Mouse (Mus musculus): ENCODE measurements around the gene Gm45234. TPM values are rescaled to one million over a fixed set of nuclear protein-coding genes. Genes with fewer than 3 reads are reported as not detected.

Gm45234 gene
- 1 to 10 TPM in 1 of 2 experiments, not detected in 1; 6.9 TPM for total RNA-seq (2023)

DNA sequence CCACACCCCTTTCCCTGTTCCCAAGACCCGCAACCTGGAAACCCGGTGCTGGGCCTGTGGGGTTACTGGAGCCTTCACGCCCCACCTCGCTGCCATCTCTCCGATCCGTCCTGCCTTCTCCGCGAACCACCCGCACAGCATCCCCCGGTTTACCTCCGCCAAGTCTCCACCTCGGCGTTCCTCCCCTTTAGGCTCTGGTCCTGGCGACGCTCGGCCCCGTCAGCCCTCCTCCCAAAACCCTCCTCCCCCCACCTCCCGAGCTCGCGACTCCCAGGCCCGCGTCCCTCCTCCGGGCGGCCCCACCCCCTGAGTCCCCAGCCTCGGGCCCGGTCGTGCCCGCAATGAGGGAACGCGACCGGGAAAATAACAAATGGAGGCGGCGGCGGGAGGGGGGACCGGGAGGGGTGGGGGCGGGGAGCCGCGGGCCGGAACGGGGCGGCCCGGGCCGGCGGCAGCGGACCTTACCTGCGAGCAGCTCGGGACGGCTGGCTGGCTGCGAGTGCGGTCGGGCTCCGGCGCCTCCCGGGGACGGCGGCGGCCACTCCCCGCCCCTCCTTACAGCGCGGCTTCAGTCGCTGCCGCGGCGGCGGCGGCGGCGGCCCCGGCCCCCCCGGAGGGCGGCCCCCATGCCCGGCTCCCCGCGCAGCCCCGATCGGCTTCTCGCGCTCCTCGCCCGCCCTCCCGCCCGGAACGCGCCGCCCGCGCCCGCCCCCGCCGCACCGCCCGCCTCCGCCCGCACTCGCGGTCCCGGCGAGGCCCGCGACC, at the start of gene Gm45234, which contains the start of gene Atn1:
Gene Gm45234, minus strand, starts transcription at position 191 of the 765 bp plus-strand sequence.
Gene Atn1, minus strand, starts transcription at position 694 of the 765 bp plus-strand sequence.

GRCm38 (mm10) chr6:124779222-124779983, 23.6 kb upstream of the Gm45234 start, which contains the start of gene Lrrc23:
Lrrc23 (minus strand) TSS chr6:124779727.

DNA sequence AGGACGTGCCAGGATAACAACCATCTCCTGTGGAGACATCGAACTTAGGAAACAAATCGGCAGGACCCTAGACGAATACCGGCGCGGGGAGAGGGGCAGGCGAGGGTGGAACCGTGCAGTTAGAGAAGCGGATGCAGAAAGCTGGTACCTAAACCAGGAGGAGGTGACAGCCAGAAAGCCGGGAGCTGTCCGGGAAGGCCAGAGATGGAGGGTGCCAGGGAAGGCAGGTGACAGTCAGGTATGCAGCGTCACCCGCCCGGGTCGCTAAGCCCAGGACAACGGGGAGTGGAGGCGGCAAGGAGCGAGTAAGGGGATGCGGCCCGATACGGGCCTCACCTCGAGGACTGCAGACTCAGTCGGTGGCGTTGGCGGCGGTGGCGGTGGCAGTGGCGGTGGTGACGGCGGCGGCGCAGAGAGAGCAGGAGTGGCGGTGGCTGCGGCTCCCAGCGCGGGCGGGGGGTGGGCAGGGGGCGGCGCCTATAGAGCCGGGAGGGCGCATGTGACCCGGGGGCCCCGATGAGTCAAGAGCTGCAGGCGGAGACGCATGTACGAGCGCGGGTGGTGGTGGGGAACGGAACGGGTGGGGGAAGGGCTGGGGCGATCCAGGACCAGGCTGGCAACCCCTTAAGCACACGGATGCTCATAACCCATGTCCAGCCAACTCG, 13.4 kb upstream of the Gm45234 start, which contains the start of gene Eno2:
Gene Eno2, minus strand, starts transcription at position 573 of the 665 bp plus-strand sequence.

GRCm38 (mm10) chr6:124740888-124741761, 14.7 kb downstream of the Gm45234 start, which contains the start of gene Grcc10:
Grcc10 (minus strand) TSS chr6:124741374.

DNA sequence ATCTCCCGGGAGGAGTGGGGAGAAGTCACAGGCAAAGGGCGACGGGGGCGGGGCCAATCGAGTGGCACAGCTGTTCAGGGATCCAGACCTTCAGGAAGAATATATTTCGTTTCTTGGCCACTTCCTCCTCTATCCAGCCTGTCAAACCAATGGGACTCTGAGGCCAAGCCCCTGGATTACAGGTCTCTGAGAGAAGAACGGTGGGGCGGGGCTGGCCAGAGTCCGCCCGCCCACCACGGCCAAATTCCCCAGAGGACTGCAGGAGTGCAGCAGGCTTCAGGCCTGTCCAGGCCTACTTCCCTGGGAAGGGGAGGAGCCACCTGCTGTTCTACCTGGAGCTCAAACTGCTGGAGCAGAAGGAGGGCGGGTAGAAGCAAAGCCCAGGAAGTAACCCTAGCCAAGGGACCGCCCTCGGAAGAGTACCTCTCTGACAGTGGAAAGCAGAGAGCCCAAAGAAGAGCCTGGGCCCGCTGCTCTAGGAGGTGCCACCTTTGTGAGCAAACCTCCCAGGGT, 17.3 kb downstream of the Gm45234 start, which contains the start of gene Ptpn6:
Gene Ptpn6, minus strand, starts transcription at position 204 of the 513 bp plus-strand sequence.

GRCm38 (mm10) chr6:124711824-124712782, 43.7 kb downstream of the Gm45234 start, which contains the start of the genes Emg1 and Phb2:
Emg1 (minus strand) TSS chr6:124712178.
Phb2 (plus strand) TSS chr6:124712336.

Other genes starting within 250 kb of the Gm45234 start
- not detected for gene C1ra, start 243.6 kb downstream of the Gm45234 start, total RNA-seq (2023)
- gene C1s1, start 213.7 kb downstream of the Gm45234 start, total RNA-seq (2023): not detected
- not detected for gene C1rb, start 185.7 kb downstream of the Gm45234 start, total RNA-seq (2023)
- gene C1s2, start 119.9 kb downstream of the Gm45234 start, total RNA-seq (2023): not detected
- gene Lpcat3, start 93.0 kb downstream of the Gm45234 start, total RNA-seq (2023): 10 to 100 TPM; 72.3 to 77.4 TPM
- gene Emg1, start 43.8 kb downstream of the Gm45234 start, total RNA-seq (2023): 100 to 1,000 TPM; 187 to 191 TPM
- 100 to 1,000 TPM; 161 to 164 TPM for gene Phb2, start 43.7 kb downstream of the Gm45234 start, total RNA-seq (2023)
- gene Ptpn6, start 17.3 kb downstream of the Gm45234 start, total RNA-seq (2023): 100 to 1,000 TPM; 173 to 199 TPM
- 100 to 1,000 TPM; 302 to 314 TPM for gene Grcc10, start 14.6 kb downstream of the Gm45234 start, total RNA-seq (2023)
- 100 to 1,000 TPM; 134 to 156 TPM for gene Atn1, start 503 bp upstream of the Gm45234 start, total RNA-seq (2023)
- gene Eno2, start 13.7 kb upstream of the Gm45234 start, total RNA-seq (2023): 1 to 10 TPM; 3.3 to 3.8 TPM
- 10 to 100 TPM in 1 of 2 experiments, 1 to 10 TPM in 1; 6.7 to 10.5 TPM for gene Lrrc23, start 23.7 kb upstream of the Gm45234 start, total RNA-seq (2023)
- 1 to 10 TPM; 1.1 to 3.6 TPM for gene Spsb2, start 52.6 kb upstream of the Gm45234 start, total RNA-seq (2023)
- gene Tpi1, start 58.3 kb upstream of the Gm45234 start, total RNA-seq (2023): 10 to 100 TPM; 37.5 to 43.1 TPM
- gene Usp5, start 73.5 kb upstream of the Gm45234 start, total RNA-seq (2023): 10 to 100 TPM; 66.7 to 74.2 TPM
- 1 to 10 TPM; 3.1 to 7.1 TPM for gene Cdca3, start 73.5 kb upstream of the Gm45234 start, total RNA-seq (2023)
- not detected for gene Gnb3, start 84.3 kb upstream of the Gm45234 start, total RNA-seq (2023)
- gene P3h3, start 101.7 kb upstream of the Gm45234 start, total RNA-seq (2023): under 1 TPM; 0.21 to 0.64 TPM
- gene Gpr162, start 108.0 kb upstream of the Gm45234 start, total RNA-seq (2023): 1 to 10 TPM; 1.7 to 2.3 TPM
- gene Cd4, start 132.2 kb upstream of the Gm45234 start, total RNA-seq (2023): 100 to 1,000 TPM; 241 to 278 TPM
- gene Lag3, start 155.7 kb upstream of the Gm45234 start, total RNA-seq (2023): 10 to 100 TPM in 1 of 2 experiments, 1 to 10 TPM in 1; 8.8 to 10.2 TPM
- 10 to 100 TPM; 43.8 to 56.4 TPM for gene Ptms, start 164.1 kb upstream of the Gm45234 start, total RNA-seq (2023)
- 100 to 1,000 TPM in 1 of 2 experiments, 10 to 100 TPM in 1; 90.3 to 110 TPM for gene Mlf2, start 175.4 kb upstream of the Gm45234 start, total RNA-seq (2023)
- 10 to 100 TPM; 37.3 to 49.3 TPM for gene Cops7a, start 209.5 kb upstream of the Gm45234 start, total RNA-seq (2023)
- gene Pianp, start 240.7 kb upstream of the Gm45234 start, total RNA-seq (2023): under 1 TPM; 0.90 to 0.98 TPM

Measured in T-cell, adult 66 days (primary cell).